Mouse (Mus musculus) embryonic facial prominence, embryonic 15.5 days (tissue): Measurements from ENCODE around the gene Odf2l. TPM values are rescaled to one million over a fixed set of nuclear protein-coding genes. Genes with fewer than 3 reads are reported as not detected.

Experiments used
- ATAC-seq: fragments of 200-750 bp; cut with Nextera tagmentation; 2 replicates; pipeline ENCODE4 v1.8.0; 2017; ENCODE audit warnings: low read depth, moderate TSS enrichment; ENCODE audit not compliant: insufficient number of reproducible peaks, low FRiP score, low TSS enrichment
- H3K27ac ChIP-seq: fragments of 300-500 bp; sonication (generic); replicated peaks from 2 replicates; pipeline ENCODE4 v1.5.1; 2015; ENCODE audit warnings: mild to moderate bottlenecking, inconsistent platforms
- H3K27me3 ChIP-seq: fragments of 300-500 bp; sonication (generic); 2 replicates; pipeline ENCODE4 v1.6.1; 2015; ENCODE audit warnings: inconsistent platforms
- H3K36me3 ChIP-seq: fragments of 300-500 bp; sonication (generic); 2 replicates; pipeline ENCODE4 v1.6.1; 2015; ENCODE audit warnings: mild to moderate bottlenecking, inconsistent platforms
- H3K4me1 ChIP-seq: fragments of 300-500 bp; sonication (generic); 2 replicates; pipeline ENCODE4 v1.6.1; 2015; ENCODE audit warnings: inconsistent platforms
- H3K4me2 ChIP-seq: fragments of 300-500 bp; sonication (generic); replicated peaks from 2 replicates; pipeline ENCODE4 v1.6.1; 2015; ENCODE audit warnings: mild to moderate bottlenecking, inconsistent platforms
- H3K4me3 ChIP-seq: fragments of 300-500 bp; sonication (generic); replicated peaks from 2 replicates; pipeline ENCODE4 v1.5.1; 2015; ENCODE audit warnings: mild to moderate bottlenecking, inconsistent platforms
- H3K9ac ChIP-seq: fragments of 300-500 bp; sonication (generic); 2 replicates; pipeline ENCODE4 v1.6.1; 2015; ENCODE audit warnings: inconsistent platforms
- H3K9me3 ChIP-seq: fragments of 300-500 bp; sonication (generic); replicated peaks from 2 replicates; pipeline ENCODE4 v1.6.1; 2016; ENCODE audit warnings: inconsistent platforms
- WGBS: fragments of 180-500 bp; shearing (Covaris S2); methylation state at CpG from one replicate; pipeline ENCODE4 v1.1.7; 2015; 5-methylcytosine and 5-hydroxymethylcytosine counted together
- polyA plus RNA-seq: library from polyadenylated mRNA; unstranded; fragments of >200 nt; fragmentation: Nextera tagmentation; extraction: Ambion mirVana; gene quantifications from 2 replicates; pipeline ENCODE4 v1.2.1, GENCODE M21; 2015

The Odf2l gene
- polyA plus RNA-seq, 1 experiment from 2014 or later, result 18.1 TPM

DNA sequence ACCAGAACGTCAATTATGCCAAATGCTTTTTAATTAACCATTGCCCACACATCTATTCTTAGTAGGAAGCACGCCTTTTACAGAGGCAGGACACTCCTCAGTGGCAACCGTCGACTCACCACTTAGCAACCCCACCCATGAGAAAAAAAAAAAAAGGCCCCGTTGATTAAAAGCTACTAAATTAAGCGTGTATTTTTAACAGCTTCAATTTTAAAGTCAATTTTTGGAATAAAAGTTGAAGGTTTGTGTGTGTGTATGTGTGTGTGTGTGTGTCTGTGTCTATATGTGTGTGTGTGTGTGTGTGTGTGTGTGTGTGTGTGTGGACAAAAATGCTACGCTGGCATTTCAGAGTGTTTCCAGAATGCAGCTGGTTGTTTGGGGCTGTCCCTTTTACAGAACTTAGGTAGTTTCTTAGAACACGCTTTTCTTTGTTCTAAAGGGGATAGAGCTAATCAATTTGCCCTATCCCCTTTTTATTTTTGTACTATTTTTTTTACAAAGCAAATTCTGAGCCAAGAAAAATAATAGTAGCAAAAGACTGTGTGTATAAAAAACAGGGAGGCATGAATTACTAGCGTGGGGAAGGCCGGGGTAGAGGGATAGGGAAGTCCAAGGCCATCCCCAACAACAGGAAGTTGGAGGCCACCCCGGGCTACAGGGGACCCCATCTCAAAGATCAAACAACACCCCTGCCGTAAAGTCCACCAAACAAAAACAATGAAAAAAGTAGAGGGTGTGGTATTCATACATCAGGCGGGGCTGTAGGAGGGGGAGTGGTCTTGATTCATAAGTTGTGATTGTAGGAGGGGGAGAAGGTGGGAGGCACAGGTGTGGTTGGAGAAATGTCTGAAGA lies 50.7 kb downstream of the Odf2l start:
- H3K36me3 ChIP-seq, result no peaks in the 10 kb centered on the region
- H3K27ac ChIP-seq, result no peak overlapping the region
- ATAC-seq, result no peak
- H3K4me1 ChIP-seq, result 0 out of 2 replicates have a peak, but pooled peaks cover 7% of the 10 kb centered on the region
- no peak overlapping the region for H3K9ac ChIP-seq
- H3K27me3 ChIP-seq, result no peaks in the 10 kb centered on the region
- H3K4me3 ChIP-seq, result no peak overlapping the region
- WGBS, result 61% methylated on average over 13 of the region's 13 CpGs
- no peaks in the 10 kb centered on the region for H3K9me3 ChIP-seq
- H3K4me2 ChIP-seq, result no peak overlapping the region

DNA sequence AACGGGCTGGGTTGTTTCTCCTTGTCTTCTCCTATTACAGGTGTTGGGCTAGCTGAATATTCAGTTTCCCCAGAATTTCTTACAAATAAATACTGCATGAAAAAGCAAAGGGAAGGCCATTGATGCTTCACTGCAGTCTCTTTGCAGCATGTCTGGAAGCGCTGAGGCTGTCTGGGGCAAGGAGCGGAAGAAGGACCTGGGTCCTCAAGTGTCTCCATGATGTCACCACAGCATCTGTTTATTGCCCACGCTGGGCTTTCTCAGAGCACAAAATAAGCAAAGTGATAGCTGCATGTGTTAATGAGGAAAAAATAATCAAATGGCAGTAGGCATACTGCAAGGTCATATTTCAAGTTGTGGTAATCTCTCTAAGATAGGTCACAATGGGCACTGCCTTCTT lies 51.6 kb downstream of the Odf2l start:
- H3K36me3 ChIP-seq, result no peaks in the 10 kb centered on the region
- H3K27me3 ChIP-seq, result no peaks in the 10 kb centered on the region
- H3K9me3 ChIP-seq, result no peaks in the 10 kb centered on the region
- 0 out of 2 replicates have a peak, but pooled peaks cover 3% of the 10 kb centered on the region for H3K4me1 ChIP-seq
- no peak for ATAC-seq
- no peak overlapping the region for H3K4me3 ChIP-seq
- H3K4me2 ChIP-seq, result no peak overlapping the region
- 86% methylated on average over 4 of the region's 4 CpGs for WGBS
- no peak overlapping the region for H3K9ac ChIP-seq
- H3K27ac ChIP-seq, result no peak overlapping the region

DNA sequence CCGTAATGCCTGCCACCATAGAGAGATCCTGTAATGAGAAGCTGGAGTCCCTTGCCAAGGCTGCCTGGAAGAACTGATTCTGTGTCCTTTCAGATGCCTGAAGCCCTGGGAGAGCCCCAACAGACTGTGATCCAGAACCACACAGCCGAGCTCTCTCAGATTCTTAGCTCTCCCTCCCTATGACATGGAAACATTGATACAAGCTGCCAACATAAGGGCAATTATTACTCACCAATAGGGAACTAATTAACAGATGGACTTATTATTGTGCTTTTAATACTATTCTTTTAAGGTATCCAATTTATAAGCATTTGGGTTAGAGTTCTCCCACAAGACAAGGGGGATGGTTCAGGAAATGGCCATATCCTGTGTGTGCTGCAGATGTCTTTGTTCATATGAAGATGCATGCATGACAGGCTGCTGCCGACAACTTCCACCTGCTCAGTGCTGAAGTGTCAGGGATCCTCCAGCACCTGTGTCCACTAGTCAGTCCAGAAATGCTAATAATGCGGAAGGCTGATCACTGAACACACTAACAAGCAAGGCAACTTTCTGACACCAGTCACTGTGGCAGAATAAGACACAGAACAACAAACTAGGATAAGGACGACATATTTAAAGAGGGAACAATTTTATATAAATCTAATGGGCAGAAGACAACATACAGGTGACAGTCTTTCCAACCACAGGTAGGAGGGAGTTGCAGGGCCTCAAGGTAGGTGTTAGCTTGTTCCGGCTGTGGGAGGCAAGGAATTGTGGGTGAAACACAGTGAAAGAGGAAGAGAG lies 52.4 kb downstream of the Odf2l start:
- Histone ChIP-seq H3K9me3 (no peaks in the 10 kb centered on the region), H3K27me3 (no peaks in the 10 kb centered on the region), H3K4me2 (no peak overlapping the region), H3K27ac (no peak overlapping the region), H3K4me3 (no peak overlapping the region), H3K9ac (no peak overlapping the region), H3K4me1 (0 out of 2 replicates have a peak, but pooled peaks cover 3% of the 10 kb centered on the region), H3K36me3 (no peaks in the 10 kb centered on the region)
- WGBS, result 76% methylated on average over 6 of the region's 6 CpGs
- no peak for ATAC-seq

DNA sequence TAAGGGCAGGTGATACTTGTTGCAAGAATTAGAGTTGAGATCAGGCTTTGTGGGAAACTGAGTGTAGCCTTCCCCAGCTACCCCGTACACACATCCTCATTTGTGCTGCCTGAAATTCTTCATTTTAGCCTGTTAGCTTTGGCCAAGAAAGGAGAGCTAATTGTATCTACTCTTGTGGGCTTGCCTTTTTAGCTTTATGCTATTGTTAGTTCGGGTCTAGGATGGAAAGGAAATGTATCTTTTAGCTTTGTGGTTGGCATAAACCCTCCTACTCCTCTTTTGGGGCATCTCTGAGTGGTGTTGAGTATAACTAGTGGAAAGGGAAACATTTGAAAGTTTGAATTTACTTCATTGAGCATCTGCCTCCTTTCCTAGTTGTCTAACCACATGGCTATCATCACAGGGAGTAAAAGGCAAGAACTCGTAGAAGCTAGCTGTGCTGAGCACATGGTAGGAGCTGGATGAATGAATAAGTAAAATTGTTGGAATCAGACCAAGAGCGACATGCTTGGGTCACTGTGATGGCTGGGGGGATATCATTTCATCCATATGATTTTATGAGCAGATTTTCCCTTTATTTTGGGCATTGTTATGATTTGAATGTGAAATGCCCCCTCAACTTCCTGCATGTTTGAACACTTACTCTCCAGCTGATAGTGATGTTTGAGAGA lies 53.1 kb downstream of the Odf2l start:
- Histone ChIP-seq H3K9ac (no peak overlapping the region), H3K4me1 (0 out of 2 replicates have a peak, but pooled peaks cover 3% of the 10 kb centered on the region), H3K27ac (no peak overlapping the region), H3K9me3 (no peaks in the 10 kb centered on the region), H3K36me3 (no peaks in the 10 kb centered on the region), H3K4me3 (no peak overlapping the region), H3K4me2 (no peak overlapping the region), H3K27me3 (no peaks in the 10 kb centered on the region)
- 67% methylated on average over 4 of the region's 4 CpGs for WGBS
- ATAC-seq, result no peak

DNA sequence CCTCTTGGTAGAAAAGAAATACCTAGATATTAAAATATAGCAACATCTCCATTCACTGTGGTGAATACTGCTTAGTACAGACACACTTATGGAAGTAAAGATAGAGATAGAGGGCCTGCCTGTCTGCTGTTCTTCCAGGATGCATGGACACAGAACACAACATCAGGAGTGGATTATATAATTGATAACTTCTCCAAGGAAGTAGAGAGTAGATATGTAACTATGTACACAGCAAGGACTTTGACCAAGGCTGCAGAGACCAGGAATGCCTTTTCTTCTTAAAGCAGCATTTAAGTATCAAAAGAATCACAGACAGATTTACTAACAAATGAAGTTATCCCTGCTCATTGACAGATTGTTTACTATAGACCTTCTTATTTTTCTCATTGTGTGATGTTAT lies 66.3 kb downstream of the Odf2l start:
- Histone ChIP-seq H3K9me3 (no peaks in the 10 kb centered on the region), H3K4me1 (no peaks in the 10 kb centered on the region), H3K27me3 (no peaks in the 10 kb centered on the region), H3K36me3 (no peaks in the 10 kb centered on the region), H3K4me3 (no peak overlapping the region), H3K4me2 (no peak overlapping the region), H3K9ac (no peak overlapping the region), H3K27ac (no peak overlapping the region)
- no peak for ATAC-seq

DNA sequence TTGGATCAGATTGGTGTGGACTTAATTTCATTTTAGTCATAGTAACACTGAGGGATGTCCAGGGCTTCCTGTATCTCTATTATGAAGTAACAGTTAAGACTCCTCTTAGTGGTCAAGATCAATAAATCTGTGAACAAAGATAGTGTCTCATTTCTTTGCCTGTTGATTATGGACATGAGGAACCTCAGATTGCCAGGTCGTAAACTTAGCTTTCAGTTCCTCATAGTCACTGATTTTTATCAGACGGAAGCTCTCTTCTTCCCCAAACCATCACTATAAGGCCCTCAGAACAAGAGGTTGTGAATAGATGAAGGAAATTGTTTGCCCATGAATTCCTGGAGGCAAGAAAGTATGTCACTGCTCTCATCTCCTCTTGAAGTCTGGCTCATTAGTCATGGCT lies 73.6 kb downstream of the Odf2l start:
- Histone ChIP-seq H3K27ac (no peak overlapping the region), H3K9me3 (no peaks in the 10 kb centered on the region), H3K4me3 (no peak overlapping the region), H3K27me3 (no peaks in the 10 kb centered on the region), H3K36me3 (no peaks in the 10 kb centered on the region), H3K9ac (no peak overlapping the region), H3K4me1 (no peaks in the 10 kb centered on the region), H3K4me2 (no peak overlapping the region)
- WGBS, result 89% methylated on average over 2 of the region's 2 CpGs
- no peak for ATAC-seq

DNA sequence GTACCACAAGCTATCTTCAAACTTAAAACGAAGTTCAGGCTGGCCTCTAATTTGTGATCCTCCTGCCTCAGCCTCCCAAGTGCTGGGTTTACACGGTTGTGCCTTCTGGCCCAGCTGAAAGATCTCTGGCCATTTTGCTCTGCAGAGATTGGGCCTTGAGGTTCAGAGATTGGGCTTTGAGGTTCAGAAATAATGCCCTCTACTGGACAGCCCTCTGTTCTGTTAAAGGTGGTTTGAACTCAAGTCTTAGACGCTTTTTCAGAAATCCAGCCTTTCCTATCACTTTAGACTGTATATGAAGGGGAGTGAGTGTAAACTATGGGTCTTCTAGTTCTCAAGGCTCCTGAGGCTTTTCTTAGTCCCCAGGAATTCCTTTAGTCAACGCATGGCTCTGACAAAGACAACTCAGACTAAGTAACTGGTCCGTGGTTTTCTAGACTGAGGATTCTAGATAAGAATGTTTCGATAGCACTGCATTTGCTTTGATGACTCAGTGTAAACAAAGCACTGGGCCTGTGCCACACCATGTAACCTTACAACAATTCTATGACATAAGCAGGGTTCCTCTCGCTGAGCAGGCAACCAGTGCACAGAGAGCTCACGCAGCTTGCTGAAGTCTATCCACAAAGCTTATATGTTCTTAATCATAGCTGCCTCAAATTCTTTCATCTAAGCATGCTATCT lies 77.0 kb downstream of the Odf2l start:
- ATAC-seq, result no peak
- Histone ChIP-seq H3K27ac (no peak overlapping the region), H3K4me2 (no peak overlapping the region), H3K4me3 (no peak overlapping the region), H3K27me3 (no peaks in the 10 kb centered on the region), H3K36me3 (no peaks in the 10 kb centered on the region), H3K9me3 (no peaks in the 10 kb centered on the region), H3K9ac (no peak overlapping the region), H3K4me1 (no peaks in the 10 kb centered on the region)
- 76% methylated on average over 8 of the region's 8 CpGs for WGBS

DNA sequence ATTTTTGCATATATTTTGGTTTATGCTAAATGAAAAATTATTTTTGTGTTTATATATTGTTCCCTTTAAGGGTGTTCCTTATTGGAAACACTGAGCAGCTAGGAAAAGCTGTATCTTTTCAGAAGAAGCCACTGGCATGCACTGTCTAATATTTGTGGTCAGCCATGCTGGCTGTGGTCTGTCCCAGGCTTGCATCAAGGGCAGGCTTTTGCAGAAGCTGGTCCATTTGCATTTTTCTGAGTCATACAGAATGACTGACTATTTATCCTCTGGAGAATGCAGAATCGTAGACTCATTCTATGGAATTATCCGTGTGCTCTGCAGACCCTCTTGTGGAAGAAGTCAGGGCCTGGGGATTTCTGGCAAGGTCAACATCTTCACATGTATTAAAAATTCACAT lies 79.7 kb downstream of the Odf2l start:
- 42% methylated on average over 2 of the region's 2 CpGs for WGBS
- Histone ChIP-seq H3K4me3 (no peak overlapping the region), H3K9me3 (no peaks in the 10 kb centered on the region), H3K4me1 (no peaks in the 10 kb centered on the region), H3K9ac (no peak overlapping the region), H3K27me3 (no peaks in the 10 kb centered on the region), H3K4me2 (no peak overlapping the region), H3K36me3 (no peaks in the 10 kb centered on the region), H3K27ac (no peak overlapping the region)
- peak; percentile 54; the same call in 1 of the 2 replicates for ATAC-seq

Other genes with a start within 250 kb of the Odf2l start
- not detected in 2 replicates for gene Clca4b, start 186.1 kb upstream of the Odf2l start, polyA plus RNA-seq
- 0.11 TPM in 1 of 2 replicates, not detected in the other for gene Clca4a, start 143.5 kb upstream of the Odf2l start, polyA plus RNA-seq
- gene Clca1, start 85.8 kb upstream of the Odf2l start, polyA plus RNA-seq, result 0.05 and 0.08 TPM in 2 replicates
- gene Clca2, start 19.1 kb upstream of the Odf2l start, polyA plus RNA-seq, result 1.7 and 1.9 TPM in 2 replicates
- 10.0 and 10.6 TPM in 2 replicates for gene Col24a1, start 173.9 kb downstream of the Odf2l start, polyA plus RNA-seq